ENCODE assay signal across 12 mouse cellular contexts in genomic region chr6:97820505-97820904, GRCm38 (mm10). TPM values are rescaled to one million over a fixed set of nuclear protein-coding genes. Genes with fewer than 3 reads are reported as not detected.
DNase-seq lines count a peak whose midpoint lies in the region; ATAC-seq lines count a peak whose summit lies in the region.
"Had no signal": no experiment of that assay in that cellular context is flagged by ENCODE, and none has a peak within 500 bp of the region (broad histone marks: within the 10 kb centered on the region; RNA-seq: fewer than 3 reads in every experiment).

No protein-coding gene starts in this region.

- no peak overlapping the region for H3K4me3 ChIP-seq in kidney, embryonic 15.5 days (replicated peaks)
- H3K4me3 ChIP-seq: embryonic facial prominence, embryonic 12.5 days; lung, embryonic 15.5 days had no signal

- H3K27me3 ChIP-seq in kidney, embryonic 15.5 days, result no peaks in the 10 kb centered on the region
- H3K27me3 ChIP-seq: embryonic facial prominence, embryonic 12.5 days; lung, embryonic 15.5 days had no signal

- 47% methylated on average over 8 of the region's 8 CpGs for WGBS in kidney, embryonic 15.5 days

- intact Hi-C loops in left cerebral cortex, postnatal 4 days (cut with DNase I), result no loop called here

- 0 out of 2 replicates have a peak overlapping the region, but pooled peaks have one; percentile 25 for H3K27ac ChIP-seq in kidney, embryonic 15.5 days
- H3K27ac ChIP-seq: embryonic facial prominence, embryonic 12.5 days; lung, embryonic 15.5 days had no signal

- H3K9me3 ChIP-seq in kidney, embryonic 15.5 days (replicated peaks), result no peaks in the 10 kb centered on the region
- H3K9me3 ChIP-seq: embryonic facial prominence, embryonic 12.5 days; lung, embryonic 15.5 days had no signal

- no peaks in the 10 kb centered on the region for H3K36me3 ChIP-seq in kidney, embryonic 15.5 days
- H3K36me3 ChIP-seq: embryonic facial prominence, embryonic 12.5 days; G1E; lung, embryonic 15.5 days had no signal

- no peak overlapping the region for H3K4me2 ChIP-seq in kidney, embryonic 15.5 days
- H3K4me2 ChIP-seq: embryonic facial prominence, embryonic 12.5 days; lung, embryonic 15.5 days had no signal

- no peak overlapping the region for H3K9ac ChIP-seq in kidney, embryonic 15.5 days
- H3K9ac ChIP-seq: embryonic facial prominence, embryonic 12.5 days; lung, embryonic 15.5 days had no signal

- peaks cover 19% of the 10 kb centered on the region for H3K4me1 ChIP-seq in kidney, embryonic 15.5 days
- H3K4me1 ChIP-seq: embryonic facial prominence, embryonic 12.5 days; lung, embryonic 15.5 days had no signal

- ATAC-seq in common myeloid progenitor, adult 5-6 weeks (replicated peaks; ENCODE audit: low read depth, poor library complexity, severe bottlenecking), result peak; percentile 67
- ATAC-seq in kidney, embryonic 15.5 days (replicated peaks; ENCODE audit: low FRiP score), result peak; percentile 55; the same call in 1 of the 2 replicates
- ATAC-seq in megakaryocyte progenitor cell, adult 5-6 weeks (replicated peaks; ENCODE audit: poor library complexity), result peak; percentile 67

- DNase-seq in layer of hippocampus, adult 9-11 months, result peak; percentile 61
- DNase-seq in layer of hippocampus, postnatal 36 days, result no peak
- no peak for DNase-seq in spleen, postnatal 10 days (ENCODE audit: low spot score in 2 of 2)
- DNase-seq in left cerebral cortex, postnatal 4 days, result no peak
- DNase-seq: spleen, adult 18-20 months; thymus, postnatal 4 days had no signal

RNA-seq across cellular contexts. Expression of gene Mitf, which starts 13.7 kb away (rescaled TPM):
- 1 to 10 TPM; 8.3 to 9.3 TPM for total RNA-seq in layer of hippocampus, postnatal 36 days (2021)
- 4.5 and 6.3 TPM in 2 replicates for total RNA-seq in common myeloid progenitor, adult 5-6 weeks (2017)
- polyA plus RNA-seq in kidney, embryonic 15.5 days (2015; fragmentation: Nextera tagmentation; extraction: Ambion mirVana), result 2.5 and 3.4 TPM in 2 replicates
- total RNA-seq in megakaryocyte progenitor cell, adult 5-6 weeks (2015), result 7.6 and 9.7 TPM in 2 replicates
- 5.8 and 7.9 TPM in 2 replicates for total RNA-seq in megakaryocyte progenitor cell, adult 5-6 weeks (2017)
- 1 to 10 TPM; 1.1 to 2.0 TPM for total RNA-seq in left cerebral cortex, postnatal 4 days (2021)
- polyA plus RNA-seq: G1E had no signal
